Mouse (Mus musculus): ENCODE data around the gene Cacna1e. TPM values are rescaled to one million over a fixed set of nuclear protein-coding genes. Genes with fewer than 3 reads are reported as not detected.

Cacna1e gene
- polyA plus RNA-seq, 1 experiment, result not detected

DNA sequence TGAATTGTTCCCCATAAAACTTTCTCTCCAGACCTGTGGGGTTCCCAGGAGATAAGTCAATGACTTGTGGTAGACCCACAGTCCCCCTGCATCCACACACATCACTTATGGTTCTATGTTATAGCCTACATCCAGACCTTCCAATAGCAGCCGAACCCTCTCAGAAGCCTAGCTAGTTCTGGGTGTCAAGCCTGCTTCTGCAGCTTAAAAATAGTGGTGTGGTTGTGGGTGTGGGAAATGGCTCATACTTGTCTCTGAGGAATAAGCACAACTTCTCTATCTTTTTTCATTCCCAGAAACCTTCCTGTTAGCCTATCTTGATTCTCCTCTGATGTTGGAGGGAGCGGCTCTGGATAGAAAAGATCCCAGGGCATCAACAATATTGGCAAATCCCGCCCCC, 417.0 kb downstream of the Cacna1e start:
- TF ChIP-seq POLR2A (IDR thresholded peaks at IDR 0.05; ENCODE audit: borderline replicate concordance, low read depth, low read length), result no peak
- TF ChIP-seq CTCF (IDR thresholded peaks at IDR 0.05; ENCODE audit: low read depth, low read length), result no peak
- Histone ChIP-seq H3K27ac (ENCODE audit: insufficient read depth, low read depth, low read length) (no peak overlapping the region), H3K4me1 (ENCODE audit: control insufficient read depth, insufficient read depth, low read length) (no peaks in the 10 kb centered on the region), H3K4me3 (ENCODE audit: insufficient read depth, low read length) (no peak overlapping the region)

DNA sequence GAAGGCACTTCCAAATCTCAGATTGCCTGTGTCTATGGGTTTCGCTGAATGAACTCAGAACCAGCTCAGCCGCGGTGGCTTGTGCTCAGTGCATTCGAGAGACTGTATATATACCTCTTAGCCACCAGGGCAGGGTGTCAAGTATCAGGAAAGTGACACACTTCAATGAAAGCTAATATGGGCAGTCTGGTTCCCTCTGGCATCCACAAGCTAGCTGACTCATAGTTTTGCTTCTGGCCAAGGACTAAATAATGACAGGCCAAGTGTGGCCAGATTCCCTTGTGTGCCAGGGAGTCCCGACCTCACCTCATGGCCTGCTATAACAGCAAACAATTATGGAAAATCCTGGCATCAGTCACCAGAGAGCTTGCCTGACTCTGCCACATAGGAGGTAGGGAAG, 422.8 kb downstream of the Cacna1e start:
- no peak overlapping the region for H3K27ac ChIP-seq (ENCODE audit: insufficient read depth, low read depth, low read length)
- no peak overlapping the region for H3K4me3 ChIP-seq (ENCODE audit: insufficient read depth, low read length)
- no peaks in the 10 kb centered on the region for H3K4me1 ChIP-seq (ENCODE audit: control insufficient read depth, insufficient read depth, low read length)
- TF ChIP-seq CTCF (IDR thresholded peaks at IDR 0.05; ENCODE audit: low read depth, low read length) (no peak), POLR2A (IDR thresholded peaks at IDR 0.05; ENCODE audit: borderline replicate concordance, low read depth, low read length) (no peak)

DNA sequence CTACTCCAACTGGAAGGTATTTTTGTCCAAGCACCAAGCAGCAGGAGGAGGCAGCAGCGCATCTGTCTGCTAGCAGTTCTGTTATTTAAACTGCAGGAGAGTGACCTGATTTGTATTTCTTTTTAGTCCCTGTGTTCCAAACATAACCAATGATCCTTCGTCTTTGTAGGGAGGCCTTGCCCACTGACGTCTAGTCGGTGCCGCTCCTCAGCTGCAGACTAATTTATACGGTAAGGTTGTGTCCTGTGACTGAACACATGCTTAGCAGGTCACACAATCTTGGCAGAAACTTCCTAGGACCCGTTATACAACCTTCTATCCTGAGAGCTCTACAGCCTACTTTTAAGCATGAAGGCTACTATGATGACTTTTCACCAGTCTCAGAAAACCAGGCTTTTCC, 424.2 kb downstream of the Cacna1e start:
- no peak overlapping the region for H3K4me3 ChIP-seq (ENCODE audit: insufficient read depth, low read length)
- H3K4me1 ChIP-seq (ENCODE audit: control insufficient read depth, insufficient read depth, low read length), result no peaks in the 10 kb centered on the region
- H3K27ac ChIP-seq (ENCODE audit: insufficient read depth, low read depth, low read length), result no peak overlapping the region
- TF ChIP-seq POLR2A (IDR thresholded peaks at IDR 0.05; ENCODE audit: borderline replicate concordance, low read depth, low read length), result no peak
- no peak for TF ChIP-seq CTCF (IDR thresholded peaks at IDR 0.05; ENCODE audit: low read depth, low read length)

DNA sequence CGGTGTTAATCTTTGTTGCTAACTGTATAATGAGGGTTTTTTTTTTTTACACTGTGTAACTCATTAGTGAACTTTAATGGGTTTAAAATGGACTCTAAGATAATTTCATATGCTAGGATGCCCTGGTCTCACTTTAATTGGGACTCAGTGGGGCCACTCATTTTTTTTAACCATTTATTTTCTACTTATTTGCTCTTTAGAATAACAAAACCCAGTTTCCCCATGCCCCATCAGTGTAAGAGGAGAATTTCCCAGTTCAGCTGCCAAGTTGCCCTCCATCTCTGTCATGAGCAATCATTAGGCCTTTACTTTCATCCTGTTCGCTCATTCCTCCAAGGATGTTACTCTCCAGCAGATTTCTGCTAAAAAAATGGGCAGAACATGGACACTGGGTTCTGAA, 425.7 kb downstream of the Cacna1e start:
- TF ChIP-seq CTCF (IDR thresholded peaks at IDR 0.05; ENCODE audit: low read depth, low read length) (no peak), POLR2A (IDR thresholded peaks at IDR 0.05; ENCODE audit: borderline replicate concordance, low read depth, low read length) (no peak)
- no peak overlapping the region for H3K4me3 ChIP-seq (ENCODE audit: insufficient read depth, low read length)
- no peaks in the 10 kb centered on the region for H3K4me1 ChIP-seq (ENCODE audit: control insufficient read depth, insufficient read depth, low read length)
- H3K27ac ChIP-seq (ENCODE audit: insufficient read depth, low read depth, low read length), result no peak overlapping the region

DNA sequence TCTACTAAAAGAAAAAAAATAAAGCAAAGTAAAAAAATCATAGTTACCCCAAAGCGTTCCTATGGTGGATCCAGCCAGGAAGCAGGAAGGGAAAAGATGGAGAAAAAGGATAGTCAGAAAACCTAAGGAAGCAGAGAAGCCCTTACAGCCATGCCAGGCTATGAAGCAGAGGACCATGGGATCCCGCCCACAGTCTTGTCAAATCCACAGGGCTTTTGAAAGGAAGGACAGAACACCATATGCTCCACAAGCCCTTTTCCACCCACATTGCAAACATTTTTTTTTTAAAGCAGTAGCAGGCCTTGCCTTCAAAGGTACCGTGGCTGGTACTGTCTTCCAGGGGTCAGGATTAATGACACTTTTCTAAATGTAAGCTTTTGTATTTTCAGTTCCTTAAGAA, 433.5 kb downstream of the Cacna1e start:
- H3K4me1 ChIP-seq (ENCODE audit: control insufficient read depth, insufficient read depth, low read length), result no peaks in the 10 kb centered on the region
- TF ChIP-seq POLR2A (IDR thresholded peaks at IDR 0.05; ENCODE audit: borderline replicate concordance, low read depth, low read length), result no peak
- no peak for TF ChIP-seq CTCF (IDR thresholded peaks at IDR 0.05; ENCODE audit: low read depth, low read length)
- H3K4me3 ChIP-seq (ENCODE audit: insufficient read depth, low read length), result no peak overlapping the region
- no peak overlapping the region for H3K27ac ChIP-seq (ENCODE audit: insufficient read depth, low read depth, low read length)

DNA sequence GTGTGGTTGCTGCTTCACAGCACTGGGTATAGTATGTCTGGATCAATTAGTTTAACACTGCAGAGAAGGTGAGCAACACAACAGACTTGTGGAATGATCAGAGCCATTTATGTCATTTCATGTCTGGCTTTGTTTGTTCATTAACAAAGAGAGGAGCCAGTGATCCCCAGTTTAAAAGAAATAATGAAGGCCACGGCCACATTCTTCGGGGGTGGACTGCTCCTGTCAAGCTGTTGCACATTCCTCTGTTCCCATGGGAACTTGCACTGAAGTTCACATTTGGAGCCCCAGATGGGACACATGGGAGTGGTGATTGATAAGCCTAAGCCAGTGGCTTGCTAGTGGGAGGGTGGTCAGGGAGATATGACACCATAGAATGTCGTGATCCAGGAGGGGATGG, 437.8 kb downstream of the Cacna1e start:
- Histone ChIP-seq H3K4me3 (ENCODE audit: insufficient read depth, low read length) (no peak overlapping the region), H3K4me1 (ENCODE audit: control insufficient read depth, insufficient read depth, low read length) (no peaks in the 10 kb centered on the region), H3K27ac (ENCODE audit: insufficient read depth, low read depth, low read length) (no peak overlapping the region)
- TF ChIP-seq CTCF (IDR thresholded peaks at IDR 0.05; ENCODE audit: low read depth, low read length) (no peak), POLR2A (IDR thresholded peaks at IDR 0.05; ENCODE audit: borderline replicate concordance, low read depth, low read length) (no peak)

DNA sequence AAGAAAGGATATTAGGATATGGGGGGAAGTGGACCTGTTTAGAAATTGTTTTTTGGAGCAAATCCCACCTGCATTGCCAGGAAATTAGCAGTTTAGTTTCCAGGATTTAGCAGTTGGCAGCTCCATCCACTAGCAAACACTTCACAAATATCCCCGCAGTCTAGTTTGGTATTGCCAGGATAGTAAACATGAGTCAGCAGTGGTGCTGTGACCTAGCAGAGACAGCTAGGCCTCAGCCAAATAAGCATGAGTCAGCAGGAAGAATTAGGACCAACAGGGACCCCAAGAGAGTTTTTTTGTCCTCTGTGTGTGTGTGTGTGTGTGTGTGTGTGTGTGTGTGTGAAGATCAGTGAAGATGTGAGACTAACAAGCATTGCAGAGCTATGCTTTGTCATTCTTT, 450.8 kb downstream of the Cacna1e start:
- no peak overlapping the region for H3K27ac ChIP-seq (ENCODE audit: insufficient read depth, low read depth, low read length)
- H3K4me1 ChIP-seq (ENCODE audit: control insufficient read depth, insufficient read depth, low read length), result no peaks in the 10 kb centered on the region
- TF ChIP-seq POLR2A (IDR thresholded peaks at IDR 0.05; ENCODE audit: borderline replicate concordance, low read depth, low read length) (no peak), CTCF (IDR thresholded peaks at IDR 0.05; ENCODE audit: low read depth, low read length) (no peak)
- no peak overlapping the region for H3K4me3 ChIP-seq (ENCODE audit: insufficient read depth, low read length)

DNA sequence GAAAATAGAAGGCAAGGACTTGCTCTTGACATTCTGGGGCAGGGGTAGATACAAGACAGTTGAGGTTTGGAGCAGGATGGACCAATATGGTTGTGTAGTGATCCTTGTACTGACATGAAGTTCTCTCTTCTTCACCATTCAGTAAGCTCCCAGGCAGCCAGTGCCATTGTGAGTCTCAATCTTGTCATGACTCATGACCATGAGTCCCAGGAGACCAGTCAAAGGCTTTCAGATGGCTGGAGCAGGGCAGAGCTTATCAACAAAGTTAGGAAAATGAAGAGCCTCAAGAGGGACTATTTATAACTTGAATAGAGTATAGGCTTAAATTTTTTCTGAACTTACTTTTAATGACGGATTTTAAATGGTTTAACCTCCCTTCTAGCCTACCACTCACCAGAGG, 451.2 kb downstream of the Cacna1e start:
- Histone ChIP-seq H3K4me1 (ENCODE audit: control insufficient read depth, insufficient read depth, low read length) (no peaks in the 10 kb centered on the region), H3K27ac (ENCODE audit: insufficient read depth, low read depth, low read length) (no peak overlapping the region), H3K4me3 (ENCODE audit: insufficient read depth, low read length) (no peak overlapping the region)
- TF ChIP-seq CTCF (IDR thresholded peaks at IDR 0.05; ENCODE audit: low read depth, low read length), result no peak
- TF ChIP-seq POLR2A (IDR thresholded peaks at IDR 0.05; ENCODE audit: borderline replicate concordance, low read depth, low read length), result no peak

DNA sequence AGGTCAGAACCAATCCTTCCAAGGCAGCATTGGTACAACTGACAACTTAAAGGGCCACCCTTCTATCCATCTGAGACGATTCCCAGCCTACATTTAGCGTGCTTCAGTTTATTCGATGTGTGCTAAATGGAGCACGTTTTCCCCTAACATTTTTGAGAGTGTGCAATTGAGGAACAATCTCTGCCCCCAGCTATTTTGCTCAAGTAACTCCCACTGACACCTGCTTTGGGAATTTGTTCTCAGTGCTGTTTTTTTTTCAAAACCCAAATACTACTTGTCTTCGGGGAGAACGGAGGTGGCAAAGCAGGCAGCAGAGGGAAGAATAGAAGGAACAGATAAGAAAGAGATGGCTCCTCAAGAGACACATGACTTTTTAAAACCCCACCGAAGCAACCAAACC, 456.0 kb downstream of the Cacna1e start:
- Histone ChIP-seq H3K4me3 (ENCODE audit: insufficient read depth, low read length) (no peak overlapping the region), H3K27ac (ENCODE audit: insufficient read depth, low read depth, low read length) (no peak overlapping the region), H3K4me1 (ENCODE audit: control insufficient read depth, insufficient read depth, low read length) (no peaks in the 10 kb centered on the region)
- TF ChIP-seq POLR2A (IDR thresholded peaks at IDR 0.05; ENCODE audit: borderline replicate concordance, low read depth, low read length) (no peak), CTCF (IDR thresholded peaks at IDR 0.05; ENCODE audit: low read depth, low read length) (no peak)

DNA sequence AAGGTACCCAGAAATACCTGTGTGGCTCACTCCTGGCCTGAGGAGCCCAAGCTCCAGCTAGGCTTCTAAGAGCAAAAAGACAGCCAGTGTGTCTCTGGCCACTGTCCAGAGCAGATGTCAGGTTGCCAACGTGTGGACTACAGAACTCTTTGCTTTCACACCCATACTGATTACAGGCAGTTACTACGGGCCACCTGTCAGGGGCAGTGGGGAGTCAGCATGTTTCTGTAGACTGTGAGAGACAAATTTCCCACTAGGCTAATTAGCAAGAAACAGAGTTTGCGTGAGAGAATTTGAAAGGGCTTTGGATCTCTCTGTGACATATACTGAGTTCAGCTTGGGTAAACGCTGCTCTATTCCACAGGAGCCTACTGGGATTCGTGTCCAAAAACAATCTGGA, 466.0 kb downstream of the Cacna1e start:
- H3K4me3 ChIP-seq (ENCODE audit: insufficient read depth, low read length), result no peak overlapping the region
- TF ChIP-seq CTCF (IDR thresholded peaks at IDR 0.05; ENCODE audit: low read depth, low read length), result no peak
- no peak for TF ChIP-seq POLR2A (IDR thresholded peaks at IDR 0.05; ENCODE audit: borderline replicate concordance, low read depth, low read length)
- H3K27ac ChIP-seq (ENCODE audit: insufficient read depth, low read depth, low read length), result no peak overlapping the region
- H3K4me1 ChIP-seq (ENCODE audit: control insufficient read depth, insufficient read depth, low read length), result no peaks in the 10 kb centered on the region

Data from bone marrow macrophage, adult 2 months (primary cell).